Mouse (Mus musculus) C2C12 (cell line): Measurements from ENCODE around the gene 1110032F04Rik.

ENCODE experiments used
- CEBPB ChIP-seq: IDR thresholded peaks from one replicate; pipeline ENCODE4 v1.6.1; 2011; ENCODE audit warnings: low read depth, mild to moderate bottlenecking, control low read depth, moderate library complexity
- CTCF ChIP-seq: IDR thresholded peaks from one replicate; pipeline ENCODE4 v1.5.1; 2011; ENCODE audit not compliant: control insufficient read depth, insufficient read depth, insufficient read length
- FOSL1 ChIP-seq: IDR thresholded peaks from one replicate; pipeline ENCODE4 v1.8.0; 2011; ENCODE audit warnings: mild to moderate bottlenecking, low read length; ENCODE audit not compliant: poor library complexity, insufficient read depth, severe bottlenecking
- MAX ChIP-seq: IDR thresholded peaks from one replicate; pipeline ENCODE4 v1.6.1; 2011; ENCODE audit warnings: mild to moderate bottlenecking, control low read depth
- MYOD1 ChIP-seq: IDR thresholded peaks from one replicate; pipeline ENCODE4 v1.6.1; 2011; ENCODE audit warnings: low read depth; ENCODE audit not compliant: control insufficient read depth, insufficient read length
- MYOG ChIP-seq: IDR thresholded peaks from one replicate; pipeline ENCODE4 v1.6.1; 2011; ENCODE audit not compliant: control insufficient read depth, insufficient read length; ENCODE audit errors: extremely low read depth
- USF1 ChIP-seq: IDR thresholded peaks from one replicate; pipeline ENCODE4 v1.6.1; 2011; ENCODE audit warnings: low read depth, mild to moderate bottlenecking, control low read depth, moderate library complexity

DNA sequence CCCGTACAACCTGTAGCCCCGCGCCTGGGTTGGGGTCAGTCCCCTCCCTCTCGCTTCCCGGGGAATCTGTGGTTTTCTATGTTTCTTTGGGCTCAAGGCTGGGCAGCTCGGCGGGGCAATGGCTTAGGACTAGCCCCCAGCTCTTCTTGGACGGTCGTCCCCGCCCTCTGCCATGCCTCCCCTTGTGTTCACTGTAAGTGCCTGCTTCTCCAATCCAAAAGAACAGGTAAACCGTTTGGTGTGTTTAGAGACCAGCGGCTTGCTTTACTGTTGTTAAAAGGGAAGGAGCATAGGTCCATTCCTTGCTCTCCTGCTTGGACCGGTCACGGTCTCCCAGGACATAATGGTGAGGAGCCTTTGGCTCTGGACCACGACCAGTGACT, 1.2 kb downstream of the 1110032F04Rik start:
- TF ChIP-seq MYOD1 (no peak), CTCF (no peak), MAX (no peak), CEBPB (no peak), USF1 (no peak), MYOG (no peak), FOSL1 (no peak)
